Mouse (Mus musculus) limb, embryonic 15.5 days (tissue): ENCODE data around the gene Aatk. TPM values are rescaled to one million over a fixed set of nuclear protein-coding genes. Genes with fewer than 3 reads are reported as not detected.

Experiments used
- ATAC-seq: fragments of 200-750 bp; cut with Nextera tagmentation; 2 replicates; pipeline ENCODE4 v1.8.0; 2017; ENCODE audit warnings: low read depth, moderate TSS enrichment; ENCODE audit not compliant: insufficient number of reproducible peaks, low FRiP score, low TSS enrichment
- H3K27ac ChIP-seq: fragments of 300-500 bp; sonication (generic); 2 replicates; pipeline ENCODE4 v1.5.1; 2015; ENCODE audit warnings: moderate library complexity, mild to moderate bottlenecking, inconsistent platforms
- H3K27me3 ChIP-seq: fragments of 300-500 bp; sonication (generic); 2 replicates; pipeline ENCODE4 v1.6.1; 2015; ENCODE audit warnings: inconsistent platforms
- H3K36me3 ChIP-seq: fragments of 300-500 bp; sonication (generic); 2 replicates; pipeline ENCODE4 v1.6.1; 2015; ENCODE audit warnings: inconsistent platforms
- H3K4me1 ChIP-seq: fragments of 300-500 bp; sonication (generic); 2 replicates; pipeline ENCODE4 v1.6.1; 2015; ENCODE audit warnings: inconsistent platforms
- H3K4me2 ChIP-seq: fragments of 300-500 bp; sonication (generic); 2 replicates; pipeline ENCODE4 v1.6.1; 2015; ENCODE audit warnings: mild to moderate bottlenecking, inconsistent platforms
- H3K4me3 ChIP-seq: fragments of 300-500 bp; sonication (generic); 2 replicates; pipeline ENCODE4 v1.5.1; 2015; ENCODE audit warnings: mild to moderate bottlenecking, inconsistent platforms
- H3K9ac ChIP-seq: fragments of 300-500 bp; sonication (generic); 2 replicates; pipeline ENCODE4 v1.6.1; 2015; ENCODE audit warnings: inconsistent platforms
- H3K9me3 ChIP-seq: fragments of 300-500 bp; sonication (generic); 2 replicates; pipeline ENCODE4 v1.6.1; 2016; ENCODE audit warnings: inconsistent platforms
- WGBS: fragments of 180-500 bp; shearing (Covaris S2); methylation state at CpG from one replicate; pipeline ENCODE4 v1.1.7; 2015; 5-methylcytosine and 5-hydroxymethylcytosine counted together
- polyA plus RNA-seq: library from polyadenylated mRNA; unstranded; fragments of >200 nt; fragmentation: Nextera tagmentation; extraction: Ambion mirVana; gene quantifications from 2 replicates; pipeline ENCODE4 v1.2.1, GENCODE M21; 2015

The Aatk gene
- polyA plus RNA-seq, 1 experiment from 2014 or later: 6.1 TPM

DNA sequence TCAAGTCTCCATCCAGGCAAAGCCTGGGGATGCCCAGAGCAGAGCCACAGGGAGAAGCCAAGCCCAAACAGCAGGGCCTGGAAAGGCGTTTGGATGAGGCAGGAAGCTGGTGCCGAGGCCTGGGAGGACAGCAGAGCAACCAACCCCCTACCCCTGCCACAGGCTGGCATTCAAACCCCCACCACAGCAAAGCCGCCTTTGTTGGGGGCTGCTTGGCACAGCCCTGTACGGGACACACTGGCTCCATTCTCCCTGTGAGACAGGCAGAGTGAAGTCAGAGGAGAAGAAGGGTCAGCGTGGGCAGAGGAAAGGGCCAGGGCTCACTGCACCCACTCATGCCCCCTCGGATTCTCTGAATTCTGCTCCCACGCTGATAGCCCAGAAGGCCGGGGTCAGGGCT, 30.0 kb downstream of the Aatk start:
- H3K27me3 ChIP-seq: peaks cover 6% of the 10 kb centered on the region; the same call in 1 of the 2 replicates
- H3K9ac ChIP-seq: no peak overlapping the region
- no peak overlapping the region for H3K27ac ChIP-seq
- 84% methylated on average over 8 of the region's 8 CpGs for WGBS
- no peak overlapping the region for H3K4me3 ChIP-seq
- H3K4me2 ChIP-seq: no peak overlapping the region
- no peaks in the 10 kb centered on the region for H3K9me3 ChIP-seq
- H3K36me3 ChIP-seq: no peaks in the 10 kb centered on the region
- no peak for ATAC-seq
- H3K4me1 ChIP-seq: peaks cover 12% of the 10 kb centered on the region

DNA sequence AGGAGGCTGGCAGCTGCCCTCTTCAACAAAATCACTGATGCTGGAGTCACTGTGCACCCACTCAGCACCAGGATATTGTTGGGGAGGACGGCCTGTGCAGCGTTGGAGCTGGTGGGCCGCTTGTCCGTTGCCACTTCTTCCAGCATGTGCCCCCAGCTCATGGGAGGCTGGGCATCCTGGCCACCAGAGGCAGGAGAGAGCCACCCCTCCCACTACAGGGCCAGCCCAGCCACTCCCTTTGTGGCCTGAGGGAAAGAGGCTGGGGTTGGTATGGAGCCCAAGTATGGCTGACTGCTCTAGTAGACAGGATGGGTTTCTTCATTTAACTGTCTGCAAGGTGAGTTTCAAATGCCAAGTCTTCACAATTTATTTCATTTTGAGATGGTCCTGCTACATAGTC, 32.2 kb downstream of the Aatk start:
- no peak for ATAC-seq
- 90% methylated on average over 4 of the region's 4 CpGs for WGBS
- Histone ChIP-seq H3K4me1 (peaks cover 16% of the 10 kb centered on the region), H3K27ac (no peak overlapping the region), H3K4me2 (no peak overlapping the region), H3K36me3 (no peaks in the 10 kb centered on the region), H3K9ac (no peak overlapping the region), H3K4me3 (no peak overlapping the region), H3K9me3 (no peaks in the 10 kb centered on the region), H3K27me3 (peaks cover 11% of the 10 kb centered on the region)

DNA sequence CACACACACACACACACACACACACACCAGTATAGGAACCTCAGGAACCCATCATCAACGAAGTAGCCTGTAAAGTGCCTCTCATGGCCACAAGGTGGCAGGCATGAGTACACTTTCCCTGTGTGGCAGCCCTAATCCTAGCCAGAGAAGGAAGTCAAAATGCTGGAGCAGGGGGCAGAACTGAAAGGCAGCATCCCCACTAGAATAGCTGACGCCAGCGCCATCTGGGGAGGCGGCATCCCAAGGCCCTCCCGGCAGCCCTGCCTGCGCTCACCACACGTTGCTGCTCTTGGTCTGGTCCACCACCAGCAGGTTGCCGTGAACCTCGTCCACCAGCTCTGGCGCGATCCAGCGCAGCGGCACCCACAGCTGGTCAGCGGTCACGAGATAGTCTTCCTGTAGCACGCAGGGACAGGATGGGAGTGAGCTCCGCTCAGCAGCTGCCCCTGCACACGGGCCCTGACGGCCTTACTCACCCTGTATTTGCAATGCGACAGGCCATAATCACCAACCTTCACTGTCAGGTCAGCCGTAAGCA, 33.7 kb downstream of the Aatk start:
- H3K4me3 ChIP-seq: peak overlapping the region; percentile 35
- H3K27me3 ChIP-seq: peaks cover 11% of the 10 kb centered on the region
- peak overlapping the region; percentile 8; the same call in 1 of the 2 replicates for H3K9ac ChIP-seq
- ATAC-seq: peak; percentile 57; the same call in 1 of the 2 replicates
- H3K27ac ChIP-seq: no peak overlapping the region
- H3K36me3 ChIP-seq: no peaks in the 10 kb centered on the region
- WGBS: 17% methylated on average over 21 of the region's 21 CpGs
- peaks cover 16% of the 10 kb centered on the region for H3K4me1 ChIP-seq
- peak overlapping the region; percentile 57 for H3K4me2 ChIP-seq
- H3K9me3 ChIP-seq: no peaks in the 10 kb centered on the region

DNA sequence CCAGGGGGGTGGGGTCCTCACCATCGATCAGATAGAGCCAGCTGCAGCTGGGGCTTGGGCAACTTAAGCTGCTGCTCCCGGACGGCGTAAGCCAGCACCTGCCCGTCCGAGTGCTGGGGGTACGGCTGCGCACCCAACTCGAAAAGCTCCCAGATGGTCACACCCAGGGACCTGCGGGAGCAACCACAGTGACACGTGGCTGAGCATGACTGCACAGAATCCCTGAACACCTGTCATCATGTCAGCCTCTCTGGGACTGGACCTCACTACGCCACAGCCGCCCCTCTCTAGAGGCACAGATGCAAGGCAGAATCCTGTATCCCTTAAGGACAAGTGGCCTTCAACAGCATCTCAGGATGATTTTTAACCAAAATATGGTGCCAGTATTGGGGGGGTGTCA, 34.3 kb downstream of the Aatk start:
- H3K4me2 ChIP-seq: no peak overlapping the region
- H3K27me3 ChIP-seq: peaks cover 11% of the 10 kb centered on the region
- WGBS: 82% methylated on average over 13 of the region's 13 CpGs
- H3K9me3 ChIP-seq: no peaks in the 10 kb centered on the region
- no peaks in the 10 kb centered on the region for H3K36me3 ChIP-seq
- H3K9ac ChIP-seq: no peak overlapping the region
- no peak overlapping the region for H3K4me3 ChIP-seq
- H3K4me1 ChIP-seq: peaks cover 16% of the 10 kb centered on the region
- no peak for ATAC-seq
- no peak overlapping the region for H3K27ac ChIP-seq

DNA sequence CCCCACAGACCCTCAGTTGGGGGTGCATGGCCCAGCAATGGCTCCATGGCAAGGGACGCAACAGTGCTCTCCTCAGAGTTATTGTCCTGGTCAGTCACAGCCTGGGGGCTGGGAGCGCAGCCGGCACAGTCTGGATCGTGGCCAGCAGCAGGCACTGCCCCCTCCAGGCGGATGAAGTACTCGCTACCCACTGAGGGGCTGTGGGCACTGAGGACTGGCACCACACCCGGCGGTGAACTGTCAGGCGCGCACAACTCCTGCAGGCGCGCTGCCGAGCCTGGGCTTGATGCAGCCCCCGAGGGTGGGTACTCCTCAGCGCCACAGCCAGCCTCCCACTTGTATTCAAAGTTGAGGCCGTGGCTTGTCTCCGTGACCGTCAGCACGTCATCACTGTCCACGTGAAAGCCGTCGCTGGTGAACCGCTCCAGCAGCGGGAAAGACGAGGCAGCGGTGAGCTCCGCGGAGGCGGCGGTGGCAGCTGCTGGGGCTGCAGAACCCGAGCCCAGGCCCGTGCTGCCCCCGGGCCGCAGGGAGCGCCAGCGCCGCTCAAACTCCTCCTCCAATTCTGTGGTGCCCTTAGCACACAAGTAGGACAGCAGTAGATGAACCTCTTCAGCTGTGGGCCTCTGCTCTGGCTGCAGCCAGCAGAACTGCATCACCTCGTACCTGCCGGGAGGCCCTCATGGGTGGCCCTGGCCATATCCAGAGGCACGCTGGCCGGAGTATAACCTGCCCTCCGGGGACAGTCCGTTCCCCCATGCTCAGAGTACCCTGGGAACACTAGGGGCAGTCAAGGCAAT, 35.0 kb downstream of the Aatk start:
- no peak for ATAC-seq
- whole genome bisulfite sequencing: 34% methylated on average over 43 of the region's 43 CpGs
- Histone ChIP-seq H3K9ac (no peak overlapping the region), H3K36me3 (peaks cover 1% of the 10 kb centered on the region; the same call in 1 of the 2 replicates), H3K4me2 (peak overlapping the region; percentile 24), H3K4me1 (peaks cover 16% of the 10 kb centered on the region), H3K27ac (no peak overlapping the region), H3K27me3 (peaks cover 11% of the 10 kb centered on the region), H3K9me3 (no peaks in the 10 kb centered on the region), H3K4me3 (no peak overlapping the region; the same call in 1 of the 2 replicates)

DNA sequence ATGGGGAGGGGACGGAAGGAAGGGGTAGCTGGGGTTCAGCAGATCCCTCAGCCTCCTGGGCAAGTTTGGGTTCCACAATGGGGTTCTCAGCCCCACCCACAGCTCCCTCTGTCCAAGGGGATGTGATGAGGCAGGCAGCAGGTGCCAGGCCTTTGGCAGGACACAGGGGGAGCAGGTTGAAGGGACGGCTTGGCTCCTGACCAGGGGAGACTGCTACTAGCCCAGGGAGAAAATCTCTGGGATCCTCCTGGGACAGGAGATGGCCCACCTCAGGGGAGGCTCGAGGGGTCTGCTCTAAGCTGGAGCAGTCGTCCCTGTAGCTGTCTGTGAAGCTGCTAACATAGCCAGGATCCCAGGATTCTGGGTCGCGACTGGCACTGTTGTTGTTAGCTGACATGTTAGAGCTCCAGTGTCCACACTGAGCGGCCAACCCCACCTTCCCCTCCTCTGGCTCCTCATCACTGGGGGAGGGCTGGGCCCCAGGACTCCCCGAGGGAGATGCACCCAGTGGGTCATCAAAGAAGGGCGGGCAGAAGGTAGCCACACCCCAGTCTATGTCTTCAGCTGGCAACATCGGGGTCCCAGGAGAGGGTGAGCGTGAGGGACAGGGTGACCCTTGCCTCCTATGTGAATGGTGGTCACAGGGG, 35.7 kb downstream of the Aatk start:
- Histone ChIP-seq H3K4me3 (no peak overlapping the region), H3K27ac (no peak overlapping the region), H3K4me1 (peaks cover 16% of the 10 kb centered on the region), H3K4me2 (peak overlapping the region; percentile 24; the same call in 1 of the 2 replicates), H3K9me3 (no peaks in the 10 kb centered on the region), H3K27me3 (peaks cover 11% of the 10 kb centered on the region), H3K9ac (no peak overlapping the region), H3K36me3 (peaks cover 8% of the 10 kb centered on the region)
- WGBS: 78% methylated on average over 11 of the region's 11 CpGs
- ATAC-seq: no peak

DNA sequence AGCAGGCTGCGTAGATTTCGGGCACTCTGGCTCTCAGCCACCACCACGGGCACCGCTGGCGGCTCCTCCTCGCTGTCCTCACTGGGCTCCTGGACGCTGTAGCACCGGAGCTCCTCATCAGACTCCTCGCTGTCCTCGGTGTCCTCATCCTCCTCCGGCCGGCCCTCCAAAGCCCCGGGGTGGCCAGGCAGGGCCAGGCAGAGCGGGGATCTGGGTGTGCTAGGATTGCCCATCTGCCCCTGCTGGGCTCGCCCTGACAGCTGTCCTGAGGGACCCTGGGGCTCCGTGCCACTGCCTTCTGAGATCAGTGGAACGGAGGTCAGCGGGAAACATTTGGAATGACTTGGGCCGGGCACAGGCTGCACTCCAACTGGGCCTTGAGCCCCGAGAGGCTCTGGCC, 37.0 kb downstream of the Aatk start:
- 84% methylated on average over 20 of the region's 20 CpGs for WGBS
- peaks cover 16% of the 10 kb centered on the region for H3K4me1 ChIP-seq
- H3K36me3 ChIP-seq: peaks cover 17% of the 10 kb centered on the region
- H3K9ac ChIP-seq: no peak overlapping the region
- no peaks in the 10 kb centered on the region for H3K9me3 ChIP-seq
- no peak overlapping the region for H3K27ac ChIP-seq
- no peak overlapping the region for H3K4me3 ChIP-seq
- peaks cover 11% of the 10 kb centered on the region for H3K27me3 ChIP-seq
- ATAC-seq: no peak
- no peak overlapping the region for H3K4me2 ChIP-seq

DNA sequence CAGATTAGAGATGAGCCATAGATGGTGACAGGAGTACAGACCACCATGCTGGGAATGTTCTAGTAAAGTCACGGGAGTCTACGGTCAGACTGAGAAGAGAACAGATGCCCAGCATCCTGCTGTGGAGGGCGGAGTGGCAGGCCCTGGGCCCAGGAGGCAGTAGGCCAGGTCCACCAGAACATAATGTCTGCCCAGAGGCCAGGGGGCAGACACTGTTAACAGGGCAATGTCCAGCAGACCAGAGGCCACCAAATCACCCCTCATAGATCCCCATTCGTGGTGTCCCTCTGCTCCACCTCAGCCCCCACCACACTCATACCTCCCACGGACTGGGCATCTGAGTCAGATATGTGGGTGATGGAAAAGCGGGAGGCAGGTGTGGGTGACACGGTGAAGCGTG, 38.0 kb downstream of the Aatk start:
- WGBS: 83% methylated on average over 8 of the region's 8 CpGs
- Histone ChIP-seq H3K4me2 (no peak overlapping the region), H3K9me3 (no peaks in the 10 kb centered on the region), H3K27ac (no peak overlapping the region), H3K27me3 (peaks cover 11% of the 10 kb centered on the region), H3K9ac (no peak overlapping the region), H3K4me1 (peaks cover 16% of the 10 kb centered on the region), H3K36me3 (peaks cover 19% of the 10 kb centered on the region), H3K4me3 (no peak overlapping the region)
- ATAC-seq: no peak

DNA sequence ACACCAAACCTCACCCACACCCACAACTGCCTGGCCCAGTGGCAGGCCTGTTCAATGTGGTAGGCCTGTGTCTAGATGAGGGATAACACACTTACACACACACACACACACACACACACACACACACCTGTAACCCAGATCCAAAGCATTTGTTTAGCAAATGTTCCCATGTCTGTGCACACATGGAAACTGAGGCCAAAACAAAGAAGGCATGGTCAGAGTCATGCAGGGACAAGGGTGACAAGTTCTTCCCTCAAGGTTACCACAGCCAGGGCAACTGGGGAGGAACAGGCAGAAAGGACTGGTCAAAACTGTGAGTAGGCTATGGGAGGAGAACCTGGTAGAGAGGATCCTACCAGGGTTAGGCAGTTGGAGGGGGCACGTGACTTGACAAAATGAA, 38.5 kb downstream of the Aatk start:
- Histone ChIP-seq H3K4me1 (peaks cover 14% of the 10 kb centered on the region), H3K27me3 (peaks cover 11% of the 10 kb centered on the region), H3K27ac (no peak overlapping the region), H3K9me3 (no peaks in the 10 kb centered on the region), H3K9ac (no peak overlapping the region), H3K4me3 (no peak overlapping the region), H3K36me3 (peaks cover 20% of the 10 kb centered on the region), H3K4me2 (no peak overlapping the region)
- 92% methylated on average over 1 of the region's 1 CpGs for WGBS
- ATAC-seq: no peak

DNA sequence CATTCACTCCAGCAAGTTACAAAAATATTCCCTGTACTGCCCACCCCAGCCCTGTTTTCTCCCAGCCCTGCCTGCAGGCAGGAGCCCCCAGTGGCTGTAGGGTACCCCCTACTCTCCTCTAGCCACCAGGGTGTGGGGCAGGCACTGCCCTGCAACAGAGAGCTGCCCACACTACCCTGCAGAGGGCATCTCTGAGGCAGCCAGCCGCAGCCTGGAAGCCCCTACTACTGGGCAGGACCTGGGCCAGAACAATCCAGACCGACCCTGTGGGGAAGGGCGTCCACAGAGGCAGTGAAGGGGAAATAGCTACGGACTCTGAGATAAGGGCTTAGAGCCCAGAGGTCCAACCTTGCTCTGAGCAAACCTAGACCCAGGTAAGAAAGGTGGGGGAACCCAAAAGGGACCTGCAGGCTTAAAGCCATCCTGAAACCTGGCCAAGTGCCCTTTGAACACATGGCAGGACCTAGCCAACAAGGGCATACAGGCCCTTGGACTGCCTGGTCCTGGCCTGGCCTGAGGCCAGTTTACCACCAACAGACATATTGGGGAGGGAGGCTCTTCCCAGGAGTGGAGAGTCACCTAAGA, 39.4 kb downstream of the Aatk start:
- Histone ChIP-seq H3K27ac (no peak overlapping the region), H3K27me3 (peaks cover 11% of the 10 kb centered on the region)
- 77% methylated on average over 4 of the region's 4 CpGs for WGBS

DNA sequence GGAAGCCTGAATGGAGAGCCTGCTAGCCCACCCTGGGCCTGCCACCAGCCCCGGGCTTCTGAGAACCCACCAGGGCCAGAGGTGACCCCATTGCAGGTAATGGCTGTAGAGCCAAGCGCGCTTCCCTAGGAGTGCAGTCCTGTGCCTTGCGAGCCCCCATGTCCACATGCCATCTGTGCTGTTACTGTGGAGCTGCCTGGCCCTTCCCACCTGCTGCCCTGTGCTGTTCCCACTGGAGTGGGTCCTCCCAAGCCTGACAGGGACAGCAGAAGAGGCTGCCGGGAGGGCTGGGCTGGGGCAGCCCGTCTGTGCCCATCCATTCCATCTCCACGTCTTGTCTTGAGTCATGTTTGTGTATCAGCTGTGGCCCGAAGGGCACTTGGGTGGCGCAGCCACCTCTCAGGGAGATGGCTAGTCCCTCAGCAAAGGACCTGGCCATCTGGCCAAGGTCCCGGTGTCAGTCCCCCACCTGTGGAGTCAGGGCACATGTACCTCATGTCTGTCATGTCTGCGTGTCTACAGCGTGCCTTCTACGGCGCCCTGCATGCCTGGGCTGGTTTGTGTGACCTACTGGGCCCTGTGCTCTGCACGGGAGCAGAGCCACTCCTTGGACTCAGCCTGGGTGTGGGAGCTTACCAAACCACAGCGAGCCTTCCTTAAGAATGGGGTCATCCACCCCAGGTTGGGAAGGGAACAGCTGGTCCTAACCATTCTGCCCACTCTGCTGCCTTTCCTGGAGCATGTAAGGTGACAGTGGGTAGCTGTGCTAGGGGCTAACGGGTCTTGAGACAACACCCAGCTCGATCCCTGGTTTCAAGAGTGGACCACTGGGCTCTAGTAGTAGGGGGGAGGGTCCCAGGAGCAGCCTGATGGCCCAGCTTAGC, 41.3 kb downstream of the Aatk start:
- no peak for ATAC-seq
- no peak overlapping the region for H3K27ac ChIP-seq
- H3K9me3 ChIP-seq: no peaks in the 10 kb centered on the region
- H3K4me3 ChIP-seq: no peak overlapping the region
- no peaks in the 10 kb centered on the region for H3K4me1 ChIP-seq
- H3K9ac ChIP-seq: no peak overlapping the region
- WGBS: 85% methylated on average over 18 of the region's 18 CpGs
- H3K4me2 ChIP-seq: no peak overlapping the region
- peaks cover 34% of the 10 kb centered on the region for H3K36me3 ChIP-seq
- H3K27me3 ChIP-seq: no peaks in the 10 kb centered on the region

More for the DNA sequence above, 39.4 kb downstream of the Aatk start:
- H3K9ac ChIP-seq: no peak overlapping the region
- H3K9me3 ChIP-seq: no peaks in the 10 kb centered on the region
- peaks cover 26% of the 10 kb centered on the region for H3K36me3 ChIP-seq
- no peak overlapping the region for H3K4me3 ChIP-seq
- H3K4me1 ChIP-seq: peaks cover 10% of the 10 kb centered on the region
- no peak for ATAC-seq
- no peak overlapping the region for H3K4me2 ChIP-seq
